Mouse (Mus musculus) adrenal gland, postnatal 14 days (tissue): ENCODE results near the gene Fgd4. TPM values are rescaled to one million over a fixed set of nuclear protein-coding genes. Genes with fewer than 3 reads are reported as not detected.
"Not testable (repeated sequence)": the region's sequence is repeated elsewhere in the genome, so short reads cannot be mapped to it uniquely, and the experiment has no call there.

Experiments
- DNase-seq: peaks from one replicate; pipeline ENCODE4 v3.0.0; 2021; ENCODE audit warnings: mixed read lengths
- total RNA-seq: library from RNA; stranded (reverse); gene quantifications from 2 replicates; pipeline ENCODE4 v1.2.3, GENCODE M21; 2021

The Fgd4 gene
- total RNA-seq, 1 experiment from 2014 or later, result 21.4 TPM

DNA sequence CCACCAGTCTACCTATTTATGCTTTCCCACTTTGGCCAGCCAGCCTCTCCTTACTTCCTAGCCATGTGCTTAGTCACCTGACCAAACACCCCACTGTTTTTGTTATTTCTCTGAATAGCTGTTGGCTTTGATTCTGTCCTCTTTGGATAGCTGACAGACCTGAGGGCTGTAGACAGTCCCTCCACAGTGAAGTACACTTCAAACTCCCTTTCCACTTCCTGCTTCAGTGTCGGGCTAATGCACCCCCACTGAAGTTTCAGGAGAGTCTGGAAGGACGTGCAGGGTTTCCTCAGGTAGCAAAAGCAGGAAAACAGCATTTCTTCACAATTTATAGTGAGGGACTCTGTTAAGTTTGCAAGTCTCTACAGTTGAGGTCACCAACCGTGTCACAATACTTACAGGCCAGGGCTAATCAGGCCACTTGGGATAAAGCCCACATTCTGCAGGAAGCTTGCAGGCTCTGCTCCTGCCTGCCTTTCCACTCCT is 57.4 kb downstream of the Fgd4 start:
- peak; percentile 54 for DNase-seq

DNA sequence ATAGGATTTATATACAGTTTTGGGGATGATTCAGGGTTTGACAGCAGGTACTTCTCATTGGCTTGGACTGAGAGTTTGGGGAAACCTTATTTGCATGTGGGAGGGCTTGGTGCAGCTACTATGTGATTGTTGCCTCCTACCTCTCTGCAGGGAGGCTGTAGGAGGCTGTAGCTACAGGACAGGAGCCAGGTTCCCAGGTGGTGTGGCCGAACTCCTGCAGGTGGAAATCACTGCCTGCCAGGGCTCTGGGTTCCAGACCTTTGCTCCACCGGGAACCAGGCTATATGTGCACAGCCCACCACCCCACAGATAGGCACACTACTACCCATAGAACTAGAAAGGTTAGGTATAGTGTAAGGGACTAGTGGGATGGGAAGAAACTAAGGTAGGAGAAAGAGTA is 61.0 kb downstream of the Fgd4 start:
- DNase-seq, result not testable (repeated sequence)

DNA sequence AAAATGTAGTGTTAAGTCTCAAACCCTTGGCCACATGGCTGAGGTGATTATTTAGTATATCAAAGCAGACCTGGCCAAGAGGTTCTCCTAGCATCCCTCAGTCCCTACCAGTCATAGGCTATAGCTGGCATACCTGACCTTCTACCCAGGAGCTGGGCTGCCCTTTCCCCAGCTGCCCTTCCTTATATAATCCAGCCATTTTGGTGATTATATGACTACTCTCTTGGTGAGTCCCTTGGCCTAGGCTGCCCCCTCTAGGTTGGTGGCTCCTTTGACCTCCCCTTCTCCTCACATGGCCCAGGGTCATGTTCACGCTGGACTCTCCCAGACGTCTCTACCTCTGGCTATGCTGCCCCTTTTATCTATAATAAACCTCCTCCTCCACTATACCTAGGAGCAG is 65.1 kb downstream of the Fgd4 start:
- no peak for DNase-seq

DNA sequence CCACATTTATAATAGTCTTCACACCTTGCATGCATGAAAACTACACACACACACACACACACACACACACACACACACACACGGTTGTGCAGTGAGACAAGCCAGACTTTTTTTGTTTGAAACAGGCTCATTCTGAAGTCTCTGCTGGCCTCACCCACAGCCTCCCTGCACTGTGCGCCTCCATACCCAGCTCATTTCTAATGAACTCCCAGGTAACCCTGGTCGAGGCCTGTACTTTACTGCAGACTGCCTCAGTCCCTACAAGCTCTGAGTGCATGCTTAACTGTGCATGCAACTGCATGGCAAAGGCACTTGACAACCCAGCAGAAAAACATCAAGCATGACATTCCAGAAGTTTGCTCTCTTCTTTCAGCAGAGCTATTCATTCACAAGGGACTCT is 72.3 kb downstream of the Fgd4 start:
- no peak for DNase-seq

DNA sequence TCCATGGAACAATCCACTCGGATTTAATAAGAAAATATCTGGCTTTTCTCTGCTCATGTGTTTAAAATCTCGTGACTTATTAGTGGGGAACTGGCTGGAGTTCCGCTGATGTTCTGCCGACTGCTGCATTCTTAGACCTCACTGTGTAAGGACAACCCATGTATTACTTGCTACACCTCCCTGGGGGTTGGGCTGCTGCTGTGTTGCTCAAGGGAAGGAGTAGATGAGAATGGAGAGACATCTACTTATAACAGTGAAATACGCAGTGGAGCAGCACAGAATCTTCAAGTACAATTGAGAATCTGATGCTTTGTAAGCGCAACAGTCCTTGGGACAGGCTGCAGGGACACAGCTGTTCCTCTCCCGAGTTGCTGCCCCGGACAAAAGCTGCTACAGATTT is 73.1 kb downstream of the Fgd4 start:
- DNase-seq, result peak; percentile 80

DNA sequence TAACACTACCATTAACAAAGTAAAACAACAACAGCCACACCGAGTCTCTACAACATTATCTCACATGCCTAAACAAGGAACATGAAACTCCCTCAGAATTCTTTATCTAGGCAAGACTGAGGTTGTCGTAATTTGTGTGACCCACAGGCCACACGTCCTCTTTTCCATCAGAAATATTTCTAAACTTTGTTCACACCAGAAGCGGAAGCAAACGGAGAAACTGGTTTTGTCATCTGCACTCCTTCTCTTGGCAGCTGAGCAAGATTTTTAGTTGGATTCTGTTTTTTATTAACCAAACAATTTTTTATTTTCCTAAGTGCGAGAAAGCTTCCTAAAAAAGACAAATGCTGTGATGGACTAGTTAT is 73.6 kb downstream of the Fgd4 start:
- peak; percentile 12 for DNase-seq

DNA sequence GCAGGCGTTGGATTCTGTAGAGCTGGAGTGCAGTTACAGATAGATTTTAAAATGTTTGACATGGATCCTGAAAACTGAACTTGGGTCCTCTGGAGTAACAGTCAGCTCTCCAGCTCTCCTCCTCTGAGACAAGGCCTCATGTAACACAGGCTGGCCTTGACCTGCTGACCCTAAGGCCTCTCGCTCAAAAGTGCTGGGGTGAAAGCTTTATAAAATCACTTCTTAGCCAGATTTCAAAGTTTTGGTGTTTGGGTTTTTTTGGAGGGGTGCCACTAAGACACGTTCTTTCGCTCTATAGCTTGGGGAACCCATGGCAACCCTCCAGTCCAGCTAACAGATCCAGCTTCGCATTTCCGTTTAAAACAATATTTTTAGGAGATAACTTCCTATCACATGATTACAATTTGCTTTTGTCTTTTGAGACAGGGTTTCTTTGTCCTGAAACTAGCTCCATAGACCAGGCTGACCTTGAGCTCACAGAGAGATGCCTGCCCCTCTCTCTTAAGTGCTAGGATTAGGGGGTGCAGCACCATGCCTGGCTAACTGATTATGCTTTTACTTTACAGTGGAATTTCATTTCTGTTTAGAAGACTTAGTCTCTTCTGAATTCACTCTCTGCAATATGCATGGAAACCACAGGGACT is 74.1 kb downstream of the Fgd4 start:
- DNase-seq, result peak; percentile 43

DNA sequence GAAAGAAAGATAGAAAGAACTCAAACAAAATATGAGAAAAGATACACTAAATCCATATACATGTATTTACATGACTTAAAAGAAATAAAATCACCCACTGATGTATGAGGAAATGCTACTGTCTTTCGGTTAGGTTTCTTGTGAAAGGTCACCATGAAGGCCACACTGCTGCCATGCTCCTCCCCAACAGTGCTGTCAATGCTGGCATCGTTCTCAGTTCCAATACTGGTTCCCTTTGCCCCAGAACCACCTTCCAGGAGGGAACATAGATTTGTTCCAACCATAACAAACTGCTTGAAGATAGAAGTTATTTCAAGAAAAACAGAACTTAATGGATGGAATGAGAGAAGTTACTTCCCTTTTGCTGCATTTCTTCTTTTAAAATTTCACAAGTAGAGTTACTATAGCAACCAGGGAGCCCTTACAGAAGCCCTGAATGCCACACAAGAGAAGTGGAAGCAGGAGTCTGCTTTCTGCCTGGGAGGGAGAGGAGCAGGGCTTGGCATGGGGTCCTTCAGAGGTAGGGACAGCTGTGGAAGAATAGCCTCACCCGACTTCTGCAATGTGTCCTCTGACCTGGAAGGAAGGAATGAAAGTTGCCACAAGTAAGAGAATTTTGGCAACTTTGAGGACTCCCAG is 75.0 kb downstream of the Fgd4 start:
- DNase-seq, result peak; percentile 46

DNA sequence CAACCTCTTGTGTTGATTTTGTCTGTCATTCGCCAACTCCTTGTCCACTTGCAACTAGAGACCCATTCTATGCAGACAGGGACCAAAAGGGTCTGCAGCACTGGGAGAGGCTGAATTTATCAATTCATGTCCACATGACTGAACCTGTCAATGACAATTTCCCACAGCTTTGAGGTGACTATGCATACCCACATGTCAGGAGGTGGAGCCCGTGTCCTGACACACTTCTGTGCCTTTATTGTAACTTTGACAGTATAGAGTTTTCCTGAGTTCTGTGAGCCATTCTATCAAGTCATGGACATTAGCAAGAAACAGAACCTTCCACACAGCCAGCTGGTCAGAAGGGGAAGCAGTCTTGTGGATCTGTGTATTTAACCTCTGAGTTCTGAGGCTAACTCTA is 76.7 kb downstream of the Fgd4 start:
- no peak for DNase-seq

DNA sequence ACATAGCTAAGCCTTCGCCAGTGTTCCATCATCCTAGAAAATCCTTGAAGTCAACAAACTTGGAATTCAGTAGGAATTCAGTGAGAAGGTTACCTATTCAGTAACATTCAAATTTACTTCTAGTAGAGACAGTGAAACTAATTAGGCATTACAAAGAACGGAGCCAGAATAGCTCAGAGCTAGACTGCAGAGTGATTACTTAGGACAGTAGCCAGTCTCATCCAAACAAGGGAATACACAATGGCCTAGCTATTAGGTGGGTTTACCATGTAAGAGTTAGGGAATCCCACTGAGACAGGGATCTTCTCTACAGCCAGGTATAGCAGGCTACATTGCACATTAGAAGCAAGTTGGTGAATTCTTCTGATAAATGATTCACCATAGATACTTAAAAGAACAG is 77.5 kb downstream of the Fgd4 start:
- not testable (repeated sequence) for DNase-seq

DNA sequence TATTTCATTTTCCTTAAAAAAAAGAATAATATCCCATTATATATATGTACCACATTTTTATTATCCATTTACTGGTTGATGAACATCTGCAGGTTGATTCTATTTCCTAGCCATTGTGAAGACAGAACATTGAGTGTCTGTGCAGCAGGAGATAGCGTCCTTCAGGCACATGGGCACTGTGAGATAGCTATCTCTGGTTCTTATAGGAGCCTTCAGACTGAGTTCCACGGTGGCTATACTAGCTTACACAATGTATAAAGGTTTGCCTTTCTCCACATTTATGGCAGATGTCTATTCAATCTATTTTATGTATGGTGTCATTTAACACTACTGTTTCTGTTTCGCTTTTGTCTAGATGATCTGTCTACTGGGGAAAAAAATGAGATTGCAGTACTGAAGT is 98.9 kb downstream of the Fgd4 start:
- no peak for DNase-seq

DNA sequence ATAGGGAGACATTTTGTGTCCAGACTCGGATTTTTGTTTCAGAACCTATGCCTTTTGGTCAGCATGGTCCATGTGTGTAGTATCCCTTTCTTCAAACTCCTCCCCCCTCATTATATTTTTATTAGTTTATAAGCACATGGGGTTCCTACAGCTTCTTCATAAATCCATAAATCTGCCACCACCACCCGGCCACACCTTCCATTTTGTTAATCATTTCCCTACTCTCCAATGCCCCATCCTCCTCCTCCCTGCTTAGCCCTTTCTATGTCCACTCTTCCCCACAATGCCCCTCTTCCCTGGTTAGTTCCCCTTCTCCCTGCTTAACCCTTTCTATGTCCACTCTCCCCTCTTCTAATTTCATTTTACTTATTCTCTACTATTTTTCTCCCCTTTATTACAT is 99.4 kb downstream of the Fgd4 start:
- no peak for DNase-seq

DNA sequence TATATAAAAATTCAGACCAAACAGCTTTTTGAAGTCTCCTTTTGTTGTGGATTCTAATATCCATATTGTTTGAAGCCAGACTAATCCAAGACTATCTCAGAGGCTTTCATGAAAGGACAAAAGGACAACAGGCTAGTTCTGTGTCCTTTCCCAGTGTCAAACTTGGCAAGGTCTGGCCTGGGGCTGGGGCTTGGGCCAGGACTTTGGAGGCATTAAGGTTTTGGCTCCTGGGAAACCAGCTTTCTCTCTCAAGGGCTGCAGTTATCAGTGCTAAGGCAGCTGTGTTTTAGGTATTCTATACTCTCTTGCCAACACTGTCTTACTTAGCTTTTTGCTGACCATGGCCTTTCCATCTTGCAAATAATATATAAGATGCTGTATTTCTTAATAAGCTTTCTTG is 101.6 kb downstream of the Fgd4 start:
- peak; percentile 50 for DNase-seq

DNA sequence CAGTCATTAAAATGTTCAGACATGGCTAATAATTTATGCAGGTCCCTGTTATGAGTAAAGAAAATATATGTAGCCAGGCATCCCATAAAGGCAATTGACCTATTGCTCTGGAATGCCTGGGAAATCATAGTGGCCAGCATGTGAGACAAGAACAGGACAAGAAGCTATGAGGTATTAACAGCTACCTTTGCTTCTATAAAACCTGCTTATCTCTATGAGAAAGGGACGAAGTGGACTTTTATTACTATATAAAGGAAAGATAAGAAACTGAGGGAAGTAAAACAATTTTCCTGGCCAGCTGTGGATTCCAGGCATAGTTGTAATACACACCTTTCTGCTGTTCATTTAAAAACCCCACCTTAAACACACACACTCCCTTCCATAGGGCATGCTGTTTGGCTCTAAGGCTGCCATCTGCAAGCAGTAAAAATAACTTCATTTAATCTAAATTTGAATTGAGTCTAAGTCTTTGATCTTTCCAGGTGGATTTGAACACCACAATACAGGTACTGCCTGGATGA is 114.8 kb downstream of the Fgd4 start:
- no peak for DNase-seq

DNA sequence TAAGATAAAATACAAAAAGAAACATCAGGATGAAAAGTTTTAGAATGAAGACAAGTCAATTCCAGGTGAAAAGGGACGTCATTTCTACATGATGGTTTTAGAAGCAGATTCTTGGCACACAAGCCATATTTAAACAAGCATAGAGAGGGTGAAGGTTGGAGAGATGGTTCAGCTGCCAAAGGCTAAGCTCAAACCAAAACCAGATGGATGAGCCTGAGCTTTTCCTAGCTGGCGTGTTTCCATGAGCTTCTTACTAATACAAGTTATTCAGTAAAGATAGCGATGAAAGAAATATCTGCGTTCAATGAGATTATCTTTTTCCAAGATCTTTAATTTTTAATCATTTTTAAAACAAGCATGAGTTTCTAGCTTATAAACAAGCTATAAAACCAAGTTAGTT is 115.7 kb downstream of the Fgd4 start:
- DNase-seq, result no peak

DNA sequence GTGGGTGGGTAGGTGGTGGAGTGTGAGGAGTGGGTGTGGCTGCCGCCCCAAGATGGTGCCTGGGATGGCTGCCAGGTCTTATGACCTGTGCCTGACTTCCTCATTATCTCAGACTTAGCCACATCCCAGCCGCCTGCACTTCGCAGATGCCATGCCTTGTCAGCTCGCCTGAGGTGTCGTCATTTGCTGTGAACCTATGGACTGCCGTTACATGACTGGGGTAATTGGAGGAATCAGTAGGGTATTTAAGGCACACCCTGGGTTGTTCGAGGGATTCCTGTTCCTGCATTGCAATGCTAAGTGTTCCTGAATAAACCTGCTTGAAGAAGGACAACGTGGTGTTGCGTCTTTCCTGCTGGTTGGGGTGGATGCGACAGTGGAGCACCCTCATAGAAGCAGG is 126.9 kb downstream of the Fgd4 start:
- DNase-seq, result not testable (repeated sequence)

DNA sequence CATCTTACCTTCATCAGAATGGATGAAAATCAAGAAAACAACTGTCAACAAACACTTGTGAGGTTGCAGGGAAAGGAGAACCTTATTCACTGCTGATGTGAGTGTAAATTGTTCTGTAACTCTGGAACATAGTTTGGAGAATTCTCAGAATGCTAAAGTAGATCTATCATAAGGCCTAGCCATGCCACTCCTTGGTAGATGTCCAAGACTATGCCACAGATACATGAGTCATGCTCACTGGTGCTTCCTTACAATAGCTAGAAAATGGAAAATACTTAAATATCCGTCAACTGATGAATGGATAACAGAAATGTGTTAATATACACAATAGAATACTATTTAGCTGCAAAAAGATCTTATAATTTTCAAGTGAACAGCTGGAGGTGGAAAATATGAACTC is 150.3 kb downstream of the Fgd4 start:
- no peak for DNase-seq

DNA sequence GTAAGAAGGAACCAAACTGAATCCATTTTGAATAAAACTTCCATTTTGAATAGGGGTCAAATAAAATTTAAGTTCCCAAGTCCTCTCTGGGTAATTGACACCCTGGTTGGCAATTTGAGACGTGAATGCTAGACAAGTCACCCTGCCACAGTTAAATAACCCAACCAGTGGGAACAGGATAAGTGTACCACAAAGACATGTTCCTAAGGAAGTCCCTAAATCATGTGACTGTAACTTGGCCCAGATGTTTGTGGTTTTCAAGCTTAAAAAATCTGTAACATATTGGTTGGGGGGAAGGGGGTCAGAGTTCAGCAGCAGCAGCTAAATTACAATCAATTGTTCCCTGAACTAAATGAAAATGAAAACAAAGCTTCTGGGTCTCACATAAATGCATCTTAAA is 161.9 kb downstream of the Fgd4 start:
- DNase-seq, result no peak

DNA sequence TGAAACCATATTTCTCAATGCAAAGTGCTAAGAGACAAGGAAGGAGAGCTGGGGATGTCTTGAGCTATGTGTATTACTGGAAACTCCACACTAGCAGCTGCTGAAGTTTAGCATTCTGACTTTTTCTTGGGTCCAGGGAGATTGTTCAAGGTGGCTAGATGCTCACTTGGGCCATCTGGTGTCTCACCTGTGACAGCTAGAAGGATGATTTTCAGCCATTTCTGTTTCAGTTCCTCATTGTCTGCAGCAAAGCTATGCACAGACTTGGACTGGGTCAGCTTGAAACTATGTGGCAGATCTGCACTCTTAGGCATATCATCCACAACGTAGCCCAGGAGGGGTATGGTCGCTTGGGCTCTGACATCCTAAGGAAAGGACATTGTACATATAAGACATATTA is 177.9 kb downstream of the Fgd4 start:
- no peak for DNase-seq

DNA sequence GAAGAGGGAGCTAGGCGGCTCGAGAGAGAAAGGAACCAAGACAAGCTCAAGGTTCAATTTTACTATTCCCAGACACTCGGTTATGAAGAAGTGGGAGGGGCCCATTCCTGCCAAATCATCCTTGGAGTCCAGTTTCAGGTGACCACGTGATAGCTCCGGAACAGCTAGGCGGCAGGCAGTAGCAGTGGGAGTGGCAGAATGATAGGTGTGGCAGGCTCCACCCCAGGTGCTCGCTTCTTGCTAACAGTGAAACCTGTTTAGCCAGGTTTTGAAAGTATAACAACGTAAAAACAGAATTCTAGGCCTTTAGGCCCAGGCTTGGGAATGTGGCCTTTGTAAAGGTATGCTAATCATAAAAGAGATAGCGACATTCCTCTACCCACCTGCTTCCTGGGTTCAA is 233.1 kb downstream of the Fgd4 start:
- DNase-seq, result not testable (repeated sequence)
